Mouse (Mus musculus): ENCODE data around the gene Atg2a. TPM values are rescaled to one million over a fixed set of nuclear protein-coding genes. Genes with fewer than 3 reads are reported as not detected.

Gene Atg2a
- polyA plus RNA-seq, 1 experiment from 2014 or later = 7.0 TPM

DNA sequence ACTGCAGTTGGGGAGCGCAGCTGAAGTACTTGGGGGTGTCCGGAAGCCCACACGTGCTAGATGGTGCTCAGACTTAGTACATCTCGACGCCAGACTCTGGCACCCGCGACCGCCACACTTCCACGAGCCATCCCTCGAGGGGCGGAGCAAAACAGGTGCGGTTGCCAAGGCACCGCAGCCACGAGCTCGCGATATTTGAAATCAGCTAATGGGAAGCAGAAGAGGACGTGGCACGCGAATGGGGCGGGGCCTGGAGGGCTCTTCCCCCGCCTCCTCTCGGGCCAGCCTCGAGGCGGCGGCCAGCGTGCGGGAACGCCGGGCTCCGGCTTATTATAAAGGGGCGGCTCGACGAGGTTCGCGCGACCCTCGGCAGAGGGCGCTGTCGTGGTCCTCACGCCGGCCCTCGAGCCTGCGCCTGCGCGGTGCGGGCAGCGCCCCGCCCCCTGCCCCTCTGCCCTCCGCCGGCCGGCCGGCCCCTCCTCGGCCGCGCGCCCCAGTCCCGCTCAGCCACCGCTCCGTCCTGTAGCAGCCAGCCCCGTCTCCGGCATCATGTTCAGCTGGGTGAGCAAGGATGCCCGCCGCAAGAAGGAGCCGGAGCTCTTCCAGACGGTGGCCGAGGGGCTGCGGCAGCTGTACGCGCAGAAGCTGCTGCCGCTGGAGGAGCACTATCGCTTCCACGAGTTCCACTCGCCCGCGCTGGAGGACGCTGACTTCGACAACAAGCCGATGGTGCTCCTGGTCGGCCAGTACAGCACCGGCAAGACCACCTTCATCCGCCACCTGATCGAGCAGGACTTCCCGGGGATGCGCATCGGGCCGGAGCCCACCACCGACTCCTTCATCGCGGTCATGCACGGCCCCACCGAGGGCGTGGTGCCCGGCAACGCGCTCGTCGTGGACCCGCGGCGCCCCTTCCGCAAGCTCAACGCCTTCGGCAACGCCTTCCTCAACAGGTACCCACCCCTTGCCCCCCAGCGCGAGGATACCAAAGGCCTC, 35.3 kb downstream of the Atg2a start, which contains the start of gene Ehd1:
Gene Ehd1, plus strand, starts transcription at position 300 of the 996 bp plus-strand sequence.
- WGBS = under 1% methylated on average over 101 of the region's 106 CpGs
- Histone ChIP-seq H3K27ac (peak within 1 kb of the TSS; percentile 85), H3K4me1 (replicated peaks; ENCODE audit: insufficient read depth, low read length) (peaks cover 33% of the 10 kb centered on the region)

DNA sequence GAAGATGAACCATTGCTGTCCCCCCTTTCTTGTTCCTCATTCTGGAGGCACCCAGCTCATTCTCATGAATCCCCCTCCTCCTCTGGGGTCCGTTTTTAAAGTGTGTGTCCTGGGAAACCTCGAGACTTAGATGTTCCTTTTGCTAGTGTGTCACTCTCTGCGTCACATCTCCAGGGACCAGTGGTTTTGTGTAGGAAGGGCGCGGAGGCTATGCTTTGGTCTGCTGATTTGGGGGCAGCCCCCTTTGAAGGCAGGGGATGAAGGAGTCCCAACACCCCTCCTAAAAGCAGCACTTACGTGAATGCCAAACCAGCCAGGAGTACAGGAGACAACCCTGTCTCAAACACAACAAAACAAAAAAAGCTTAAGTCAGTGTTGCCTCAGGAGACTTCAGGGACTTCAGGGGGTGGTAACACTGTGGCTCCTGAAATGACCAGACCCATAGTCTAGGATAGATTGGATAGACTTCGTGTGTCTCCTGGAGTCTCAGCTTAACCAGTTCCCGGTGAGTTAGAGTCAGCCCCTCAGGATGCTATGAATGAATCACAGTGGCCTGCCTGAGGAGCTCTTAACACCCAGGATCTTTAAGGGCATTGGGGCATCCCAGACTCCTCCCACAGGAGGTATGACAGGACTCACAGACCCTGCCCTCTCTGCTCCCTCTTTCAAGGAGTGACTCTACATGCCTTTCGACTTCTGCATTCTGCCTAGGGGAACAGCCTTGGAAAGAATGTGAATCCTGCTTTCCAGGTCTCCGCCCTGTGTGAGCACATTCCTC, 36.4 kb downstream of the Atg2a start:
- Histone ChIP-seq H3K36me3 (ENCODE audit: insufficient read depth, low read length) (peaks cover 16% of the 10 kb centered on the region), H3K9me3 (replicated peaks; ENCODE audit: low read length) (no peaks in the 10 kb centered on the region), H3K4me1 (replicated peaks; ENCODE audit: insufficient read depth, low read length) (peaks cover 33% of the 10 kb centered on the region), H3K9ac (ENCODE audit: low read depth, low read length) (peak overlapping the region; percentile 84), H3K4me2 (ENCODE audit: low read length) (peak overlapping the region; percentile 94), H3K27me3 (ENCODE audit: insufficient read depth, low read length) (no peaks in the 10 kb centered on the region), H3K27ac (peak overlapping the region; percentile 85), H3K4me3 (replicated peaks; ENCODE audit: low read depth, low read length) (peak overlapping the region; percentile 89)
- peak; percentile 59 for ATAC-seq (replicated peaks; ENCODE audit: low FRiP score, low read depth)
- TF ChIP-seq CTCF (IDR thresholded peaks at IDR 0.05; ENCODE audit: low read depth) = no peak
- 2% methylated on average over 10 of the region's 10 CpGs for WGBS
- peak; percentile 90 for DNase-seq (ENCODE audit: low spot score)

More for the DNA sequence above, 35.3 kb downstream of the Atg2a start, which contains the start of gene Ehd1:
- Histone ChIP-seq H3K9me3 (replicated peaks; ENCODE audit: low read length) (no peaks in the 10 kb centered on the region), H3K4me3 (replicated peaks; ENCODE audit: low read depth, low read length) (peak within 1 kb of the TSS; percentile 89), H3K4me2 (ENCODE audit: low read length) (peak within 1 kb of the TSS; percentile 94), H3K36me3 (ENCODE audit: insufficient read depth, low read length) (peaks cover 10% of the 10 kb centered on the region), H3K9ac (ENCODE audit: low read depth, low read length) (peak within 1 kb of the TSS; percentile 84), H3K27me3 (ENCODE audit: insufficient read depth, low read length) (no peaks in the 10 kb centered on the region)
- peak; percentile 76 for TF ChIP-seq CTCF (IDR thresholded peaks at IDR 0.05; ENCODE audit: low read depth)
- ATAC-seq (replicated peaks; ENCODE audit: low FRiP score, low read depth) = peak; percentile 93
- DNase-seq (ENCODE audit: low spot score) = peak; percentile 99

- WGBS = 19% methylated on average over 6 of the region's 6 CpGs
- Histone ChIP-seq H3K36me3 (ENCODE audit: insufficient read depth, low read length) (peaks cover 16% of the 10 kb centered on the region), H3K9ac (ENCODE audit: low read depth, low read length) (peak overlapping the region; percentile 84), H3K4me2 (ENCODE audit: low read length) (peak overlapping the region; percentile 94), H3K27me3 (ENCODE audit: insufficient read depth, low read length) (no peaks in the 10 kb centered on the region), H3K9me3 (replicated peaks; ENCODE audit: low read length) (no peaks in the 10 kb centered on the region), H3K4me3 (replicated peaks; ENCODE audit: low read depth, low read length) (peak overlapping the region; percentile 89), H3K27ac (peak overlapping the region; percentile 85), H3K4me1 (replicated peaks; ENCODE audit: insufficient read depth, low read length) (peaks cover 33% of the 10 kb centered on the region)
- no peak for TF ChIP-seq CTCF (IDR thresholded peaks at IDR 0.05; ENCODE audit: low read depth)
- DNase-seq (ENCODE audit: low spot score) = no peak
- ATAC-seq (replicated peaks; ENCODE audit: low FRiP score, low read depth) = no peak
Measured at GRCm38 (mm10) chr19:6278439-6279073, 37.1 kb downstream of the Atg2a start.

GRCm38 (mm10) chr19:6279481-6280144, 38.1 kb downstream of the Atg2a start:
- H3K4me2 ChIP-seq (ENCODE audit: low read length) = peak overlapping the region; percentile 94
- H3K27ac ChIP-seq = 0 out of 2 replicates have a peak overlapping the region, but pooled peaks have one; percentile 52
- no peak for DNase-seq (ENCODE audit: low spot score)
- peaks cover 33% of the 10 kb centered on the region for H3K4me1 ChIP-seq (replicated peaks; ENCODE audit: insufficient read depth, low read length)
- H3K27me3 ChIP-seq (ENCODE audit: insufficient read depth, low read length) = no peaks in the 10 kb centered on the region
- no peak for ATAC-seq (replicated peaks; ENCODE audit: low FRiP score, low read depth)
- H3K9ac ChIP-seq (ENCODE audit: low read depth, low read length) = peak overlapping the region; percentile 35; the same call in 1 of the 2 replicates
- 86% methylated on average over 6 of the region's 6 CpGs for WGBS
- no peak overlapping the region for H3K4me3 ChIP-seq (replicated peaks; ENCODE audit: low read depth, low read length)
- TF ChIP-seq CTCF (IDR thresholded peaks at IDR 0.05; ENCODE audit: low read depth) = no peak
- H3K36me3 ChIP-seq (ENCODE audit: insufficient read depth, low read length) = peaks cover 22% of the 10 kb centered on the region
- no peaks in the 10 kb centered on the region for H3K9me3 ChIP-seq (replicated peaks; ENCODE audit: low read length)

- TF ChIP-seq CTCF (IDR thresholded peaks at IDR 0.05; ENCODE audit: low read depth) = no peak
- no peak overlapping the region for H3K4me2 ChIP-seq (ENCODE audit: low read length)
- ATAC-seq (replicated peaks; ENCODE audit: low FRiP score, low read depth) (no peak), DNase-seq (ENCODE audit: low spot score) (no peak)
- peaks cover 26% of the 10 kb centered on the region for H3K36me3 ChIP-seq (ENCODE audit: insufficient read depth, low read length)
- no peak overlapping the region for H3K4me3 ChIP-seq (replicated peaks; ENCODE audit: low read depth, low read length)
- 64% methylated on average over 7 of the region's 7 CpGs for WGBS
- peaks cover 32% of the 10 kb centered on the region for H3K4me1 ChIP-seq (replicated peaks; ENCODE audit: insufficient read depth, low read length)
- H3K9ac ChIP-seq (ENCODE audit: low read depth, low read length) = 0 out of 2 replicates have a peak overlapping the region, but pooled peaks have one; percentile 35
- no peaks in the 10 kb centered on the region for H3K27me3 ChIP-seq (ENCODE audit: insufficient read depth, low read length)
- no peaks in the 10 kb centered on the region for H3K9me3 ChIP-seq (replicated peaks; ENCODE audit: low read length)
- H3K27ac ChIP-seq = no peak overlapping the region
Measured at GRCm38 (mm10) chr19:6280554-6280953, 39.1 kb downstream of the Atg2a start.

All from kidney, postnatal 0 days (tissue).